Mouse (Mus musculus): ENCODE measurements around the gene Rsad2.
"Not testable (repeated sequence)": the region's sequence is repeated elsewhere in the genome, so short reads cannot be mapped to it uniquely, and the experiment has no call there.

The Rsad2 gene

GRCm38 (mm10) chr12:26456028-26456698 is at the start of gene Rsad2:
Gene Rsad2 (minus strand): TSS chr12:26456452.
- no peak for DNase-seq (ENCODE audit: low read depth, low spot score)

GRCm38 (mm10) chr12:26501042-26501441 is 44.8 kb upstream of the Rsad2 start:
- no peak for DNase-seq (ENCODE audit: low read depth, low spot score)

GRCm38 (mm10) chr12:26489942-26490341 is 33.7 kb upstream of the Rsad2 start:
- DNase-seq (ENCODE audit: low read depth, low spot score), result no peak

- DNase-seq (ENCODE audit: low read depth, low spot score), result no peak
Observed at GRCm38 (mm10) chr12:26488617-26489274, 32.5 kb upstream of the Rsad2 start.

GRCm38 (mm10) chr12:26487874-26488616 is 31.8 kb upstream of the Rsad2 start:
- no peak for DNase-seq (ENCODE audit: low read depth, low spot score)

GRCm38 (mm10) chr12:26485738-26486580 is 29.7 kb upstream of the Rsad2 start:
- DNase-seq (ENCODE audit: low read depth, low spot score), result not testable (repeated sequence)

- no peak for DNase-seq (ENCODE audit: low read depth, low spot score)
Observed at GRCm38 (mm10) chr12:26478196-26479004, 22.1 kb upstream of the Rsad2 start.

- DNase-seq (ENCODE audit: low read depth, low spot score), result no peak
Observed at GRCm38 (mm10) chr12:26477198-26477597, 20.9 kb upstream of the Rsad2 start.

GRCm38 (mm10) chr12:26473746-26474145 is 17.5 kb upstream of the Rsad2 start:
- no peak for DNase-seq (ENCODE audit: low read depth, low spot score)

- no peak for DNase-seq (ENCODE audit: low read depth, low spot score)
Observed at GRCm38 (mm10) chr12:26472770-26473481, 16.7 kb upstream of the Rsad2 start.

- DNase-seq (ENCODE audit: low read depth, low spot score), result no peak
Observed at GRCm38 (mm10) chr12:26471376-26471775, 15.1 kb upstream of the Rsad2 start.

- no peak for DNase-seq (ENCODE audit: low read depth, low spot score)
Observed at GRCm38 (mm10) chr12:26470042-26470409, 13.8 kb upstream of the Rsad2 start.

GRCm38 (mm10) chr12:26469098-26470041 is 13.1 kb upstream of the Rsad2 start, which contains the start of gene Cmpk2:
Gene Cmpk2 (plus strand): TSS chr12:26469204.
- peak; percentile 59 for DNase-seq (ENCODE audit: low read depth, low spot score)

- no peak for DNase-seq (ENCODE audit: low read depth, low spot score)
Observed at GRCm38 (mm10) chr12:26465600-26465999, 9.3 kb upstream of the Rsad2 start.

- DNase-seq (ENCODE audit: low read depth, low spot score), result no peak
Observed at GRCm38 (mm10) chr12:26460091-26460490, 3.8 kb upstream of the Rsad2 start.

- no peak for DNase-seq (ENCODE audit: low read depth, low spot score)
Observed at GRCm38 (mm10) chr12:26454682-26455081, 1.6 kb downstream of the Rsad2 start.

GRCm38 (mm10) chr12:26452951-26453350 is 3.3 kb downstream of the Rsad2 start:
- no peak for DNase-seq (ENCODE audit: low read depth, low spot score)

- DNase-seq (ENCODE audit: low read depth, low spot score), result no peak
Observed at GRCm38 (mm10) chr12:26451150-26451549, 5.1 kb downstream of the Rsad2 start.

GRCm38 (mm10) chr12:26449483-26449882 is 6.8 kb downstream of the Rsad2 start:
- DNase-seq (ENCODE audit: low read depth, low spot score), result no peak
